Mouse (Mus musculus): ENCODE results near the gene Gm9837. TPM values are rescaled to one million over a fixed set of nuclear protein-coding genes. Genes with fewer than 3 reads are reported as not detected.

Gm9837 gene
- polyA plus RNA-seq, 1 experiment from 2014 or later = not detected

GRCm38 (mm10) chr11:53469294-53469967, 848 bp downstream of the Gm9837 start:
- Histone ChIP-seq H3K36me3 (ENCODE audit: control insufficient read depth, insufficient read depth, low read length) (no peaks in the 10 kb centered on the region), H3K9me3 (ENCODE audit: control insufficient read depth, low read depth, low read length) (peaks cover 2% of the 10 kb centered on the region; the same call in 1 of the 2 replicates), H3K4me2 (replicated peaks; ENCODE audit: low read depth, low read length) (peak overlapping the region; percentile 42; the same call in 1 of the 2 replicates), H3K4me1 (ENCODE audit: control insufficient read depth, insufficient read depth, low read length) (peaks cover 16% of the 10 kb centered on the region; the same call in 1 of the 2 replicates), H3K27ac (ENCODE audit: low read length) (no peak overlapping the region), H3K27me3 (ENCODE audit: control insufficient read depth, insufficient read depth, low read length) (peaks cover 23% of the 10 kb centered on the region; the same call in 1 of the 2 replicates), H3K4me3 (ENCODE audit: low read depth, low read length) (no peak overlapping the region), H3K9ac (replicated peaks; ENCODE audit: low read depth, low read length) (no peak overlapping the region)
- WGBS = 45% methylated on average over 16 of the region's 16 CpGs
- no peak for ATAC-seq (ENCODE audit: insufficient number of reproducible peaks, insufficient read depth, low FRiP score, low read depth)

- Histone ChIP-seq H3K4me1 (ENCODE audit: control insufficient read depth, insufficient read depth, low read length) (peaks cover 21% of the 10 kb centered on the region), H3K27me3 (ENCODE audit: control insufficient read depth, insufficient read depth, low read length) (peaks cover 44% of the 10 kb centered on the region), H3K4me2 (replicated peaks; ENCODE audit: low read depth, low read length) (peak overlapping the region; percentile 49), H3K27ac (ENCODE audit: low read length) (no peak overlapping the region), H3K9me3 (ENCODE audit: control insufficient read depth, low read depth, low read length) (peaks cover 3% of the 10 kb centered on the region; the same call in 1 of the 2 replicates), H3K9ac (replicated peaks; ENCODE audit: low read depth, low read length) (0 out of 2 replicates have a peak overlapping the region, but pooled peaks have one; percentile 30), H3K4me3 (ENCODE audit: low read depth, low read length) (peak overlapping the region; percentile 31), H3K36me3 (ENCODE audit: control insufficient read depth, insufficient read depth, low read length) (no peaks in the 10 kb centered on the region)
- 7% methylated on average over 40 of the region's 40 CpGs for WGBS
- ATAC-seq (ENCODE audit: insufficient number of reproducible peaks, insufficient read depth, low FRiP score, low read depth) = peak; percentile 50; the same call in 1 of the 2 replicates
Observed at GRCm38 (mm10) chr11:53466231-53466971, 3.9 kb downstream of the Gm9837 start.

- 6% methylated on average over 55 of the region's 55 CpGs for WGBS
- peaks cover 30% of the 10 kb centered on the region for H3K27me3 ChIP-seq (ENCODE audit: control insufficient read depth, insufficient read depth, low read length)
Observed at GRCm38 (mm10) chr11:53463551-53464424, 6.5 kb downstream of the Gm9837 start.

GRCm38 (mm10) chr11:53461727-53462126, 8.6 kb downstream of the Gm9837 start:
- H3K36me3 ChIP-seq (ENCODE audit: control insufficient read depth, insufficient read depth, low read length) = no peaks in the 10 kb centered on the region
- H3K9ac ChIP-seq (replicated peaks; ENCODE audit: low read depth, low read length) = no peak overlapping the region
- peaks cover 11% of the 10 kb centered on the region for H3K4me1 ChIP-seq (ENCODE audit: control insufficient read depth, insufficient read depth, low read length)
- no peak overlapping the region for H3K27ac ChIP-seq (ENCODE audit: low read length)
- 33% methylated on average over 5 of the region's 5 CpGs for WGBS
- H3K4me3 ChIP-seq (ENCODE audit: low read depth, low read length) = no peak overlapping the region
- peaks cover 3% of the 10 kb centered on the region; the same call in 1 of the 2 replicates for H3K9me3 ChIP-seq (ENCODE audit: control insufficient read depth, low read depth, low read length)
- no peak overlapping the region for H3K4me2 ChIP-seq (replicated peaks; ENCODE audit: low read depth, low read length)
- H3K27me3 ChIP-seq (ENCODE audit: control insufficient read depth, insufficient read depth, low read length) = peaks cover 28% of the 10 kb centered on the region
- ATAC-seq (ENCODE audit: insufficient number of reproducible peaks, insufficient read depth, low FRiP score, low read depth) = no peak

More at GRCm38 (mm10) chr11:53463551-53464424, 6.5 kb downstream of the Gm9837 start:
- H3K4me2 ChIP-seq (replicated peaks; ENCODE audit: low read depth, low read length) = peak overlapping the region; percentile 86
- peak overlapping the region; percentile 38 for H3K4me3 ChIP-seq (ENCODE audit: low read depth, low read length)
- peak overlapping the region; percentile 30; the same call in 1 of the 2 replicates for H3K9ac ChIP-seq (replicated peaks; ENCODE audit: low read depth, low read length)
- peaks cover 13% of the 10 kb centered on the region for H3K4me1 ChIP-seq (ENCODE audit: control insufficient read depth, insufficient read depth, low read length)
- no peaks in the 10 kb centered on the region for H3K36me3 ChIP-seq (ENCODE audit: control insufficient read depth, insufficient read depth, low read length)
- H3K27ac ChIP-seq (ENCODE audit: low read length) = no peak overlapping the region
- no peak for ATAC-seq (ENCODE audit: insufficient number of reproducible peaks, insufficient read depth, low FRiP score, low read depth)
- H3K9me3 ChIP-seq (ENCODE audit: control insufficient read depth, low read depth, low read length) = peaks cover 3% of the 10 kb centered on the region; the same call in 1 of the 2 replicates

GRCm38 (mm10) chr11:53460192-53460591, 10.1 kb downstream of the Gm9837 start:
- WGBS = 80% methylated on average over 3 of the region's 3 CpGs
- Histone ChIP-seq H3K4me2 (replicated peaks; ENCODE audit: low read depth, low read length) (no peak overlapping the region), H3K4me3 (ENCODE audit: low read depth, low read length) (no peak overlapping the region), H3K27ac (ENCODE audit: low read length) (no peak overlapping the region), H3K9ac (replicated peaks; ENCODE audit: low read depth, low read length) (no peak overlapping the region), H3K4me1 (ENCODE audit: control insufficient read depth, insufficient read depth, low read length) (peaks cover 5% of the 10 kb centered on the region; the same call in 1 of the 2 replicates), H3K36me3 (ENCODE audit: control insufficient read depth, insufficient read depth, low read length) (no peaks in the 10 kb centered on the region), H3K9me3 (ENCODE audit: control insufficient read depth, low read depth, low read length) (peaks cover 3% of the 10 kb centered on the region; the same call in 1 of the 2 replicates), H3K27me3 (ENCODE audit: control insufficient read depth, insufficient read depth, low read length) (peaks cover 27% of the 10 kb centered on the region)
- no peak for ATAC-seq (ENCODE audit: insufficient number of reproducible peaks, insufficient read depth, low FRiP score, low read depth)

- Histone ChIP-seq H3K27me3 (ENCODE audit: control insufficient read depth, insufficient read depth, low read length) (peaks cover 17% of the 10 kb centered on the region), H3K4me2 (replicated peaks; ENCODE audit: low read depth, low read length) (no peak overlapping the region), H3K4me1 (ENCODE audit: control insufficient read depth, insufficient read depth, low read length) (peaks cover 5% of the 10 kb centered on the region; the same call in 1 of the 2 replicates), H3K9me3 (ENCODE audit: control insufficient read depth, low read depth, low read length) (no peaks in the 10 kb centered on the region), H3K9ac (replicated peaks; ENCODE audit: low read depth, low read length) (no peak overlapping the region), H3K27ac (ENCODE audit: low read length) (no peak overlapping the region), H3K36me3 (ENCODE audit: control insufficient read depth, insufficient read depth, low read length) (no peaks in the 10 kb centered on the region), H3K4me3 (ENCODE audit: low read depth, low read length) (no peak overlapping the region)
- 61% methylated on average over 3 of the region's 3 CpGs for WGBS
- no peak for ATAC-seq (ENCODE audit: insufficient number of reproducible peaks, insufficient read depth, low FRiP score, low read depth)
Observed at GRCm38 (mm10) chr11:53458996-53459395, 11.3 kb downstream of the Gm9837 start.

GRCm38 (mm10) chr11:53457372-53457954, 12.8 kb downstream of the Gm9837 start:
- peak overlapping the region; percentile 49 for H3K4me3 ChIP-seq (ENCODE audit: low read depth, low read length)
- H3K9me3 ChIP-seq (ENCODE audit: control insufficient read depth, low read depth, low read length) = no peaks in the 10 kb centered on the region
- no peaks in the 10 kb centered on the region for H3K4me1 ChIP-seq (ENCODE audit: control insufficient read depth, insufficient read depth, low read length)
- 8% methylated on average over 29 of the region's 29 CpGs for WGBS
- H3K27me3 ChIP-seq (ENCODE audit: control insufficient read depth, insufficient read depth, low read length) = peaks cover 4% of the 10 kb centered on the region; the same call in 1 of the 2 replicates
- no peak overlapping the region for H3K27ac ChIP-seq (ENCODE audit: low read length)
- peak overlapping the region; percentile 32; the same call in 1 of the 2 replicates for H3K9ac ChIP-seq (replicated peaks; ENCODE audit: low read depth, low read length)
- H3K4me2 ChIP-seq (replicated peaks; ENCODE audit: low read depth, low read length) = peak overlapping the region; percentile 78
- H3K36me3 ChIP-seq (ENCODE audit: control insufficient read depth, insufficient read depth, low read length) = no peaks in the 10 kb centered on the region
- no peak; the same call in 1 of the 2 replicates for ATAC-seq (ENCODE audit: insufficient number of reproducible peaks, insufficient read depth, low FRiP score, low read depth)
